Mouse (Mus musculus) heart, postnatal 36 days (tissue): ENCODE results near the gene Endov. TPM values are rescaled to one million over a fixed set of nuclear protein-coding genes. Genes with fewer than 3 reads are reported as not detected.

Experiments
- DNase-seq, 2 experiments: peaks; one replicate each; pipeline ENCODE4 v3.0.0; 2021 to 2022
- intact Hi-C: fragments of 180-260 bp; cut with DNase I; formaldehyde crosslinking; loops from one replicate; pipeline ENCODE4 v1.15.1; 2025
- total RNA-seq, 2 experiments: library from RNA; stranded (reverse); gene quantifications; 2 replicates each; pipeline ENCODE4 v1.2.3; 2021

The Endov gene
- total RNA-seq, 2 experiments from 2014 or later = 8.0 TPM

DNA sequence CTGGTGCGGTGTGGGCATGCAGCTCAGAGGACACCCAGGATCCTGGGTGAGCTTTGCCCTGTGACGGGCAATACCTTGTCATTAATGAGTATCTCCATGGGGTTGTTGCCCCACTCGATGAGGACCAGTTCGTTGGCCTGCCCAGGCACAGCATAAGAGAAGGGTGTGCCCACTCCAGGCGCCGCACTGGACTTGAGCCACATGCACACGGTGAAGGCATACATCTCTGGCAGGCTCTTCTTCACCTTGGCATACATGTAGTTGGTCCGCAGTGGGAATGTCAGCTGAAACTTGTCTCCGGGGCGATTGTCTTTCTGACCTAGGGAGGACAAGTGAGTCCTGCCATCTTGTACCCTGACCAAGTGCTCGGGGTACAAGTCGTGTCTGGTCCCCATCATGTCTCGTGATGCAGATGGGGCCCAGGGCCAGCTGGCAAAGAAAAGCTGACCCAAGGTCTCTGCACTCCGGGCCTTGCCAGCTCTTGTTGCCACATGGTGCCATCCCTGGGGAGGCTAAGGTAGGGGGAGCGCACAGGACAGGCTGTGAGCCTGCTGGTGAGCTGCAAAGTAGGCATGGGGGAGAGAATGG is 53.5 kb downstream of the Endov start:
- DNase-seq = no peak
- intact Hi-C loops = loop anchor here (5.0 kb wide), 1 partner anchor 228 kb away; no protein-coding TSS in a partner anchor

- intact Hi-C loops = loop anchor here (5.0 kb wide), 1 partner anchor 227 kb away; no protein-coding TSS in a partner anchor
- no peak for DNase-seq
These were observed 54.1 kb downstream of the Endov start for GRCm38 (mm10) chr11:119545281-119545680.

- intact Hi-C loops = loop anchor here (5.0 kb wide), 1 partner anchor 226 kb away; no protein-coding TSS in a partner anchor
- DNase-seq = no peak
These were observed 54.8 kb downstream of the Endov start for GRCm38 (mm10) chr11:119545741-119546495.

GRCm38 (mm10) chr11:119546496-119547182 is 55.5 kb downstream of the Endov start:
- intact Hi-C loops = loop anchor here (5.0 kb wide), 1 partner anchor 226 kb away; no protein-coding TSS in a partner anchor
- DNase-seq = peak in 1 of 2 experiments; percentile 39

DNA sequence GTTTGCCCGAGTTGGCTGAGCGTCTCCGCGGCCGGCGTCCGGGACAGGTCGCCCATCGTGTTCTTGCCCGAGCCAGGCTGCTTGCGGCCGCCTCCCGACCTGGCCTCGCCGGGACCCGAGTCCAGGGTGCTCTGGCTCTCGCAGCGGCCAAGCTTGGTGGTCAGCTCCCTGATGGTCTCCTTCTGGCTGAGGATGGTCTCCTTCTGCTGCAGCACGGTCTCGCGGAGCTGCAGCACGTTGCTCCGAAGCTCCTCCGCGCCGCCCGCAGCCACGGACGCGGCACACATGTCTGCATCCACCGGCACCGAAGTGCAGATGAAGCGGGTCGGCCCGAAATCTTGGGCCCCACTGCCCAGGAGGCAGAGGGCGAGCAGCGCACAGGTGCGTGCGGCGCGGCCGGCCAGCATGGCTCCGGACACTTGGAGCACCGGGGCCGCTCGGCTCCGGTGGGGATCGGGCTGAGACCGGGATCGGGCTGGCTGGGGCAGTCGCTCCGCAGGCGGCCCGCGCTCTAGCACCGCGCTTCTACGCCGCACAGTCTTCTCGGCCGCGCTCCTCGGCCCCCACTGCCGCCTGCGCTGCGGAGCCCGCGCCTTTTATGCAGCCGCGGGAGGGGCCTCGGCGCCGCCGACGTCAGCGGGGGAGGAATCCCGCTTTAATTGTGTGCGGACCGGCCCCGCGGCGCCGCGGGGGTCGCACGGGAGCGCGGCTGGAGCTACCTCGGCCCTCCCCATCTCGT is 56.2 kb downstream of the Endov start, which contains the start of gene Nptx1:
Gene Nptx1 (minus strand): TSS at position 571 of the 739 bp plus-strand sequence.
- intact Hi-C loops = loop anchor here (5.0 kb wide), 1 partner anchor 225 kb away; no protein-coding TSS in a partner anchor

DNA sequence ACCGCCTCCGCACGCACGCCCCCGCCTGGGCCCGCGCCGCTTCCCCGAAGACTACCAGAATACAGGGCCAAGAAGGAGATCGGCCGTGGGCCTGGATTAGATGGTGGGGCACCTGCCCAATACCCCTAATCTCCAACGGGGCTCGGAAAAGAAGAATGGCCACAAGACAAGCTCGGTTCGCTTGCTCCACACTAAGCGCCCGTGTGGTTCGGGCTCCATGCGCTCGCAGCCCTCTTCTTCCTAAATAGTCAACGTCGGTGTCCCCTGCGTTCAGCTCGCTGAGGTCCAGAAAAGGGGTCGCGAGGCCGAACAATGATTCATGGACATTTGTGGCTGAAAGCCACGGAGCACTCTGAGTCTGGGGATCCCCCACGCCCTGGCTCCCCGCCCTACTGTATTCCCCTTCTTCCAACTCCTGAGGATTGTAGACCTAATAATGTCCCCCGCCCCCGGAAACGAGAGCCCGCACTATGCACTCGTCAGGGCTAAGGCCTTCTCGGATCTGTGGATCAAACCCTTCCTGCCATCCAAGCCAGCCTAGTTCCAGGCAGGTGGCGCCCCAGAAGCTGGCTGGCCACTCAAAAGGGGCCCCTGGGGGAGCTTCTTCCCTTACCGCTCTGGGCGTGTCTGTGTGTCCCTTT is 56.9 kb downstream of the Endov start:
- DNase-seq = peak in 1 of 2 experiments; percentile 12
- intact Hi-C loops = loop anchor here (5.0 kb wide), 1 partner anchor 224 kb away; no protein-coding TSS in a partner anchor

More for the DNA sequence above, 56.2 kb downstream of the Endov start, which contains the start of gene Nptx1:
- DNase-seq = peak in 1 of 2 experiments; percentile 18

- intact Hi-C loops = loop anchor here (5.0 kb wide), 1 partner anchor 223 kb away; no protein-coding TSS in a partner anchor
- peak in 1 of 2 experiments; percentile 18 for DNase-seq
These were observed 57.7 kb downstream of the Endov start for GRCm38 (mm10) chr11:119548741-119549370.

DNA sequence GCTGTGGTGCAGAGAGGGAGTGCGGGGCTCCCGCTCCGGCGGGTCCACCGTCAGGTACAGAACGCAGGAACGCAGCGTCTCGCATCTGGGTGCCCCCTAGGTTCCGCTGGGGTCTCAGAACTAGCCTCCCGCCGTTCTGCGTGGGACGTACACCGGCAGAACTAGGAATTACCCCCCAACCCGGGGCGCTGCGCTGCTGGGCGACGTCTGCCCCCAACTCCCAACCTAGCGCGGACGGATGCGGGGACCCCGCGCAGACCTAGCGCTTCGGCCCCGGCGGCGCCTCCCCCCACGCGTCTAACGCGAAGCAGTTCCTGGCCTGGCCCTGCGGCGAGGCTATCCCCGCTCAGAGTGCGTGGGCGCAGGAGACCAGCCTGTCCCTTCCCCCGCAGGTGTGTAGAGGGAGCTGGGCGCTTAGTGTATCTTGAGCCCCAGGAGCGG is 58.2 kb downstream of the Endov start:
- DNase-seq = no peak
- intact Hi-C loops = loop anchor here (5.0 kb wide), 1 partner anchor 223 kb away; no protein-coding TSS in a partner anchor

GRCm38 (mm10) chr11:119550546-119551335 is 59.6 kb downstream of the Endov start:
- intact Hi-C loops = no loop called here
- no peak for DNase-seq

DNA sequence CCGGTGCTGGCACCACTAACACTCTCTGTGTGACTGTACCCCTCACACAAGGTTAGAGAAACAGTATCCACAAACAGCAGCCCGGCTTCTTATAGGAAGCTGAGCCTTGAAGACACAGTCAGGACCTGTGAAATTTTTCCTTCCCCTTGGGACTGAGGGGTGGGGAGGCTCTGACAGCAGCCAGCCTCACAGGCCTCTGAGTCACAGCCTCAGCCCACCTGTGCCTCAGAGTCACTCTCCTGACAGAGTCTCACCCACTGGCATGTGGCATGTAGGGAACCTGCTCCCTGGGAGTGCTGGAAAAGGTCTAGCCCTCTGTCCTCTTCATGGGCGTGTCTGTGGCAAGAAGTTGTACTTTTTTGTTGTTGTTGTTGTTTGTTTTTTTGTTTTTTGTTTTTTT is 60.3 kb downstream of the Endov start:
- DNase-seq = no peak
- intact Hi-C loops = no loop called here

DNA sequence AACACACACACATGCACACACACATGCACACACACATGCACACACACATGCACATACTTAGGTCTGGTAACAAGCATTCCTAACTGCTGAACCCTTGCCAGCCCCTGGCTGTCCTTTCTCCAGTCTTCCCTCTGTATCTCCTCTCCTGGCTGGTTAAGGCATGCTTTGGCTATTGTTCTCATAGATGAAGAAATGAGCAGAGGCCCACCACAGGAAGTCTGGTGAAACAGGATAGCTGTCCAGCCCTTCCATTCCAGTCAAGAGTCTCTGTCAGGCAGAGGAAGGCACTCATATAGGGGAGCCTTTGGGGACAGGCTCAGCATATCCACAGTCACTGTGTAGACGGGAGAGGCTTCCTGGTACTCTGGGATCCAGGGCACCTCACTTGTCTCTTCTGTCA is 61.2 kb downstream of the Endov start:
- intact Hi-C loops = no loop called here
- no peak for DNase-seq

- intact Hi-C loops = no loop called here
- DNase-seq = no peak
These were observed 62.0 kb downstream of the Endov start for GRCm38 (mm10) chr11:119552902-119553802.

- no peak for DNase-seq
- intact Hi-C loops = no loop called here
These were observed 63.6 kb downstream of the Endov start for GRCm38 (mm10) chr11:119554706-119555105.

- no peak for DNase-seq
- intact Hi-C loops = no loop called here
These were observed 64.0 kb downstream of the Endov start for GRCm38 (mm10) chr11:119555170-119555569.

DNA sequence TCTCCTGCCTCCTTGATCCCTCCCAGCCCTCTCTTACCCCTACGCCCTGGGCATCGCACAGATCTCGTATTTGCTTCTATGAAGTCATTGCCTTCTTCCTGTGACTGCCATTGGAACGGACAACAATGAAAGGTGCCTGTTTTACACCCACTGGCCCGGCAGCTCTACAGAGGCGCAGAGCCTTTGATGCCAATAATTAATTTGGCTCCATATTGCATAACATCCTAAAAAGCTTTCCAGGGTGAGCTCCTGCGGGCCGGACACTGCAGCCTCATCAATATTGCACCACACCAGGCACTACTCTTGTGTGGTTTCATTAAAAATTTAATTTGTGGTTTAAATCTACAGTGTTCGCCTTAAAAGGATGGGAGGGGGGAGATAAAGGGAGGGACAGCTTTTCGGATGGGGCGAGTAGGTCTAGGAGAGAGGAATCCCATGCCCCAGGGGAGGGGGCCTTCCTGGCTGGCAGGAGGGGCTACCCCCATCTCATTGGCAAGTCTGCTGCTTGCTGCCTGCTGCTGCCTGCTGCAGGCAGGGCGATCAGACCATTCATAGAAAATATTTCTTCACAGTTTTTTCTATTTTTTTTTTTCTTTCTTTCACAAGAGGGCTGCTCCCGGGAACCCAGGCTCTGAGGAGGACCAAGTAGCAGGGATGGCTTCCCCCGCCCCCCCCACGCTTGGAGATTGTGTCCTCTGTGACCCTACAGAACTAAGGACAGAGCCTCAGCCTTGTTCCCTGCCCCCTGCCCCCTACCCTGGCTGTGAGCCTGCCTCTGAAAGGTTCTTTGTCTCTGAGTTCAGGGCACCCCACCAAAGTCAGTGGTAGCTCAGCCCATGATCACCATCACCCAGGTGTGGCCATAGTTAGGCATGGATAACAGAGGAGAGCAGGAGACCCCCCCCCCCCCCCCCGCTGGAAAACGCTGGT is 67.1 kb downstream of the Endov start:
- intact Hi-C loops = no loop called here
- no peak for DNase-seq
